Mouse (Mus musculus) liver, embryonic 11.5 days (tissue): ENCODE results near the gene Pik3ip1. TPM values are rescaled to one million over a fixed set of nuclear protein-coding genes. Genes with fewer than 3 reads are reported as not detected.

Source experiments
- ATAC-seq: fragments of 200-750 bp; cut with Nextera tagmentation; replicated peaks from 2 replicates; pipeline ENCODE4 v1.8.0; 2017; ENCODE audit warnings: moderate number of reproducible peaks, mild to moderate bottlenecking, moderate TSS enrichment, moderate library complexity; ENCODE audit not compliant: low FRiP score
- DNase-seq: peaks from one replicate; pipeline ENCODE4 v3.0.0-alpha.2; 2017; ENCODE audit warnings: low spot score
- H3K27ac ChIP-seq: fragments of 300-500 bp; sonication (generic); 2 replicates; pipeline ENCODE4 v1.5.1; 2014; ENCODE audit warnings: mild to moderate bottlenecking, low read depth, low read length, control low read depth
- H3K27me3 ChIP-seq: fragments of 300-500 bp; sonication (generic); replicated peaks from 2 replicates; pipeline ENCODE4 v1.6.1; 2014; ENCODE audit warnings: low read length, mixed read lengths; ENCODE audit not compliant: control insufficient read depth, insufficient read depth
- H3K36me3 ChIP-seq: fragments of 300-500 bp; sonication (generic); 2 replicates; pipeline ENCODE4 v1.6.1; 2014; ENCODE audit warnings: mild to moderate bottlenecking, low read length, moderate library complexity, mixed read lengths; ENCODE audit not compliant: control insufficient read depth, insufficient read depth
- H3K4me1 ChIP-seq: fragments of 300-500 bp; sonication (generic); replicated peaks from 2 replicates; pipeline ENCODE4 v1.6.1; 2014; ENCODE audit warnings: low read length, mixed read lengths; ENCODE audit not compliant: control insufficient read depth, insufficient read depth
- H3K4me2 ChIP-seq: fragments of 300-500 bp; sonication (generic); 2 replicates; pipeline ENCODE4 v1.6.1; 2014; ENCODE audit warnings: mild to moderate bottlenecking, control low read depth, moderate library complexity
- H3K4me3 ChIP-seq: fragments of 300-500 bp; sonication (generic); 2 replicates; pipeline ENCODE4 v1.5.1; 2014; ENCODE audit warnings: low read depth, low read length, control low read depth
- H3K9ac ChIP-seq: fragments of 300-500 bp; sonication (generic); 2 replicates; pipeline ENCODE4 v1.6.1; 2014; ENCODE audit warnings: low read depth, low read length, control low read depth
- H3K9me3 ChIP-seq: fragments of 300-500 bp; sonication (generic); 2 replicates; pipeline ENCODE4 v1.6.1; 2016; ENCODE audit warnings: low read length, inconsistent platforms, mixed read lengths; ENCODE audit not compliant: control insufficient read depth
- WGBS: fragments of 180-500 bp; shearing (Covaris S2); extraction: QIAGEN DNeasy Blood & Tissue Kit; methylation state at CpG from one replicate; pipeline ENCODE4 v1.1.7; 2014; 5-methylcytosine and 5-hydroxymethylcytosine counted together
- polyA plus RNA-seq: library from polyadenylated mRNA; unstranded; fragments of >200 nt; fragmentation: Nextera tagmentation; extraction: Ambion mirVana; gene quantifications from 2 replicates; pipeline ENCODE4 v1.2.1, GENCODE M21; 2014

The Pik3ip1 gene
- polyA plus RNA-seq, 1 experiment from 2014 or later: 3.8 TPM

GRCm38 (mm10) chr11:3349343-3349695, 19.1 kb downstream of the Pik3ip1 start:
- 86% methylated on average over 4 of the region's 4 CpGs for whole genome bisulfite sequencing
- no peak for ATAC-seq
- H3K9me3 ChIP-seq: no peaks in the 10 kb centered on the region
- H3K36me3 ChIP-seq: peaks cover 27% of the 10 kb centered on the region
- no peaks in the 10 kb centered on the region for H3K27me3 ChIP-seq
- H3K9ac ChIP-seq: no peak overlapping the region
- no peak overlapping the region for H3K27ac ChIP-seq
- no peak for DNase-seq
- H3K4me2 ChIP-seq: no peak overlapping the region
- H3K4me1 ChIP-seq: peaks cover 13% of the 10 kb centered on the region
- H3K4me3 ChIP-seq: no peak overlapping the region

DNA sequence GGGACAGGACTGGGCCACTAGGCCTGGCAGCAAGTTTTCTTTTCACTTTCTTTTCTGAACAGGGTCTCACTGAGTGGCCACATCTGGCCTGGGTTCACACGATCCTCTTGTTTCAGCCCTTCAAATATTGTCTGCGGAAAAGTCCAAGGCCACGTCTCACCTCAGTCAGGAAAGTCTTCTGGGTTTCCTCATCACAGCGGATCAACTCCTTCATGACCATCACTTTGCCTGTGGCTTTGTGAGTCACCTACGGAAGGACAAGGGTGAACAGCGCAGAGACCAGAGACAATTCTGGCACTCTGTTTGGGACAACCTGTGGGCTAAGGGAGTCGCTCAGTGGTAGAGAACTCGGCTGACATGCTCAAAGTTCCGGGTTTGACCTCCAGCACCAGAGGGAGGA, 21.9 kb downstream of the Pik3ip1 start:
- H3K4me1 ChIP-seq: peaks cover 13% of the 10 kb centered on the region
- peaks cover 22% of the 10 kb centered on the region for H3K36me3 ChIP-seq
- H3K9ac ChIP-seq: no peak overlapping the region
- DNase-seq (no peak), ATAC-seq (no peak)
- no peak overlapping the region for H3K27ac ChIP-seq
- no peak overlapping the region for H3K4me3 ChIP-seq
- no peak overlapping the region for H3K4me2 ChIP-seq
- no peaks in the 10 kb centered on the region for H3K9me3 ChIP-seq
- H3K27me3 ChIP-seq: no peaks in the 10 kb centered on the region
- 90% methylated on average over 9 of the region's 9 CpGs for WGBS

- DNase-seq: no peak
Observed at GRCm38 (mm10) chr11:3352990-3353585, 22.9 kb downstream of the Pik3ip1 start.

GRCm38 (mm10) chr11:3362854-3363253, 32.7 kb downstream of the Pik3ip1 start:
- DNase-seq (no peak), ATAC-seq (no peak)
- Histone ChIP-seq H3K4me2 (no peak overlapping the region), H3K4me1 (no peaks in the 10 kb centered on the region), H3K27me3 (no peaks in the 10 kb centered on the region), H3K4me3 (no peak overlapping the region), H3K27ac (no peak overlapping the region), H3K9ac (no peak overlapping the region), H3K36me3 (peaks cover 16% of the 10 kb centered on the region), H3K9me3 (peaks cover 2% of the 10 kb centered on the region; the same call in 1 of the 2 replicates)
- 86% methylated on average over 3 of the region's 3 CpGs for WGBS

More at GRCm38 (mm10) chr11:3352990-3353585, 22.9 kb downstream of the Pik3ip1 start:
- no peaks in the 10 kb centered on the region for H3K27me3 ChIP-seq
- no peak overlapping the region for H3K27ac ChIP-seq
- no peaks in the 10 kb centered on the region for H3K9me3 ChIP-seq
- WGBS: 69% methylated on average over 18 of the region's 18 CpGs
- no peak for ATAC-seq
- H3K4me3 ChIP-seq: no peak overlapping the region
- no peak overlapping the region for H3K9ac ChIP-seq
- peaks cover 13% of the 10 kb centered on the region for H3K4me1 ChIP-seq
- H3K4me2 ChIP-seq: no peak overlapping the region
- peaks cover 29% of the 10 kb centered on the region for H3K36me3 ChIP-seq

GRCm38 (mm10) chr11:3366411-3366810, 36.2 kb downstream of the Pik3ip1 start:
- Histone ChIP-seq H3K36me3 (peaks cover 4% of the 10 kb centered on the region; the same call in 1 of the 2 replicates), H3K4me3 (no peak overlapping the region), H3K9me3 (peaks cover 2% of the 10 kb centered on the region; the same call in 1 of the 2 replicates), H3K27ac (no peak overlapping the region), H3K9ac (no peak overlapping the region), H3K4me2 (no peak overlapping the region), H3K4me1 (peaks cover 9% of the 10 kb centered on the region), H3K27me3 (no peaks in the 10 kb centered on the region)
- ATAC-seq (no peak), DNase-seq (no peak)
- 90% methylated on average over 7 of the region's 7 CpGs for WGBS

- Histone ChIP-seq H3K4me2 (no peak overlapping the region), H3K4me3 (no peak overlapping the region), H3K9ac (no peak overlapping the region), H3K36me3 (peaks cover 2% of the 10 kb centered on the region; the same call in 1 of the 2 replicates), H3K4me1 (peaks cover 18% of the 10 kb centered on the region), H3K27ac (no peak overlapping the region), H3K9me3 (no peaks in the 10 kb centered on the region), H3K27me3 (no peaks in the 10 kb centered on the region)
- ATAC-seq: no peak
- no peak for DNase-seq
- 62% methylated on average over 7 of the region's 7 CpGs for WGBS
Observed at GRCm38 (mm10) chr11:3368983-3369382, 38.8 kb downstream of the Pik3ip1 start.

DNA sequence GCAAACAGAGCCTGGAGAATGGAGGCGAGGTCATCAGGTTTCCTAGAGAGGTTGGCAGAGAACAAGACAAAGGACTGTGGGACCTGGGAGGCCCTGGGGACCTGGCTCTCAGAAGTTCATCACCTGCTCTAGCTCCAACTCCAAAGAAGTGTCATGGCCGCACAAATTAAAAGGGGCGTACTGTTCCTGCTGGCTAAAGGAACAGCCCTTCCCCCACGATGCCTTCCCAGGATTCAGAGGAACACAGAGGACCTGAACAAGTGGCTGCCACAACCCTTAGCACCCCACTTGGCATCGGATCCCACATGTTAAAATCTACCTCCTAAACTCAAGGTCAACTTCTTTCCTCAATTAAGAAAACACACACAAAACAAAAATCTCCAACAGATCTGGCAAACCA, 39.2 kb downstream of the Pik3ip1 start:
- DNase-seq: no peak
- H3K9me3 ChIP-seq: no peaks in the 10 kb centered on the region
- H3K27me3 ChIP-seq: no peaks in the 10 kb centered on the region
- no peak overlapping the region for H3K4me2 ChIP-seq
- H3K4me1 ChIP-seq: peaks cover 22% of the 10 kb centered on the region
- 73% methylated on average over 5 of the region's 5 CpGs for WGBS
- no peak overlapping the region for H3K4me3 ChIP-seq
- ATAC-seq: no peak
- H3K27ac ChIP-seq: no peak overlapping the region
- H3K36me3 ChIP-seq: peaks cover 2% of the 10 kb centered on the region; the same call in 1 of the 2 replicates
- no peak overlapping the region for H3K9ac ChIP-seq

DNA sequence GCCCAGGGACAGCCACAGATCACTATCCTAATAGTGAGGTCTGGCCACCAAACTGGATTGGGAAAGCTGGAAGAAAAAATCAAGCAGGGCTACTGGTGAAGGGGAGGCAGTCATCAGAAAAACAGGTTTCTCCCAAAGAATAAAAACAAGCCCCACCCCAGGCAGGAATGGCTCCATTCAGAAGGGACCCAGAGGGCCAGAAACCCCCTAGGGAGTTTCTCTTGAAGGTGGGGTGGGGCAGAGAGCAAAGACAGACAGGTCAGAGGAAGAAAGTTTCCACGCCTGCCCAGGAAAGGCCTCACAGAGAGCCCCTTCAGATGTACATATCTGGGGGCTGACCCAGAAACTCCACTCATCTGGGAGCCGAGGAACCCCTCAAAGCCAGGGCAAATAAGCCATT, 40.0 kb downstream of the Pik3ip1 start:
- DNase-seq (no peak), ATAC-seq (no peak)
- Histone ChIP-seq H3K27ac (no peak overlapping the region), H3K9ac (no peak overlapping the region), H3K4me3 (no peak overlapping the region), H3K9me3 (no peaks in the 10 kb centered on the region), H3K4me2 (no peak overlapping the region; the same call in 1 of the 2 replicates), H3K27me3 (no peaks in the 10 kb centered on the region), H3K4me1 (peaks cover 25% of the 10 kb centered on the region), H3K36me3 (peaks cover 2% of the 10 kb centered on the region; the same call in 1 of the 2 replicates)
- 92% methylated on average over 2 of the region's 2 CpGs for WGBS

DNA sequence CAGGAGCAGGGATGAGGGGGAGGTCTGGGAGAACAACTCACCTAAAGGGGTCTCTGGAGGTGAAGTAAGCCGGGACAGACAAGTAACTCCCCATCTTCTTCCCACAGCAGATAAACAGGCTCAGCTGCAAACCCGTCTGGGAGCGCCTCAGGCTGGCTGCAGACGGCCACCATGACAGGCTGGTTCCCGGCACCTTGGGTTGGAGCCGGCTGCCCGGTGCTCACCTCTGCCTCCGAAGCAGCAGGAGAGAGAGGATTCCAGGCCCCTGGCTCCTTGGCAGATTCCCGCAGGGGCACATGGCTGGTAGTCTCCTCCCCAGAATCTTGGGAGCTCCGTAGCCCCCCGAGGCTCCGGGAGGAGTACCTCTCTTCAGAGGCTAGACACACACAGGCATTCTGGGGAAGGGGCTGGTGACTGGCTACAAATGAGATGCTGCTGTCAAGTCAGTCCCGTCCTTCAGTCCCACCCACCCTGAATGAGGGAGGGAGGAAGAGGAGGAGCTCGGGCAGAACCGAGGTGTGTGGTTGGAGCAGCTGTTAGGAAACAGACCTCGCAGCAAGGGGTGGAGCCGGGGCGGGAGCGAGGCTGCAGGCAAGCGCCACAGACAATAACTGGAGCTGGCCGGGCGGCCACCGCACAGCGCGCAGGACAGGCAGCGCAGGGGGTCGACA, 40.9 kb downstream of the Pik3ip1 start:
- DNase-seq (peak; percentile 86), ATAC-seq (peak; percentile 92)
- Histone ChIP-seq H3K4me2 (peak overlapping the region; percentile 88), H3K9me3 (no peaks in the 10 kb centered on the region), H3K36me3 (peaks cover 2% of the 10 kb centered on the region; the same call in 1 of the 2 replicates), H3K27me3 (no peaks in the 10 kb centered on the region), H3K9ac (peak overlapping the region; percentile 63), H3K4me3 (peak overlapping the region; percentile 52), H3K4me1 (peaks cover 31% of the 10 kb centered on the region), H3K27ac (no peak overlapping the region; the same call in 1 of the 2 replicates)
- WGBS: 5% methylated on average over 27 of the region's 27 CpGs
